Mouse (Mus musculus): Measurements from ENCODE around the gene Dync1i1. TPM values are rescaled to one million over a fixed set of nuclear protein-coding genes. Genes with fewer than 3 reads are reported as not detected.

Gene Dync1i1
- polyA plus RNA-seq, 1 experiment from 2014 or later, result 3.7 TPM

DNA sequence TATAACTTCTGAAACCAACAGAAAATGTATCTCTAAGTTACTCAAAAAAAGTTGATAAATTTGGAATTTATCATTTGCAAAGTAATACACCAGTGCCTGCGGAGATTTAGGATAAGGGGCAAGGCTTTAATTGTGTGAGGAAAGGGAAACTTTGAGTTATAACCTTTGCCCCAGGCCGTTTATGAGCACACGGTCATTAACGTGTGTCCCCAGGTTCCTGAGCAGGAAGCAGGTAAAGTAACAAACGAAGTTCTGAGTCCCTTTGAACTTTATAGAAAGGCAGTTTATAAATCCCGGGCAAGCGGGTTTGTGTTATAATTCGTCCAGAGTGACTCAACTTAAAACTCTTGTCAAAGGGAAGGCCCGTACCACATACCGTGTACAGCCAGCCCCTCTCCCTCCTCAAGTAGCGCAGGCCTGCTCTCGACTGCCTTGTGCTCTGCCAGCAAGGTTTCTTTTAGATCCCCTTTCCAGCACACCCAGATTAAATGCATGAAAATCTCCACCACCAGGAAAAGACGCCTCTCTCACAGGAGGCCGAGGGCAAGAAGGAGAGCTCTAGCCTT, 103.1 kb downstream of the Dync1i1 start:
- no peaks in the 10 kb centered on the region for H3K27me3 ChIP-seq
- ATAC-seq (replicated peaks; ENCODE audit: low FRiP score), result no peak
- H3K4me1 ChIP-seq, result peaks cover 10% of the 10 kb centered on the region; the same call in 1 of the 2 replicates
- no peak overlapping the region for H3K9ac ChIP-seq
- no peak overlapping the region for H3K4me3 ChIP-seq (replicated peaks)
- H3K27ac ChIP-seq, result no peak overlapping the region
- H3K36me3 ChIP-seq, result no peaks in the 10 kb centered on the region
- H3K9me3 ChIP-seq (replicated peaks), result no peaks in the 10 kb centered on the region
- no peak overlapping the region for H3K4me2 ChIP-seq
- WGBS, result 44% methylated on average over 14 of the region's 14 CpGs

- H3K9ac ChIP-seq, result no peak overlapping the region
- 42% methylated on average over 9 of the region's 9 CpGs for WGBS
- no peaks in the 10 kb centered on the region for H3K27me3 ChIP-seq
- no peak overlapping the region for H3K4me3 ChIP-seq (replicated peaks)
- no peak for ATAC-seq (replicated peaks; ENCODE audit: low FRiP score)
- H3K36me3 ChIP-seq, result no peaks in the 10 kb centered on the region
- H3K9me3 ChIP-seq (replicated peaks), result no peaks in the 10 kb centered on the region
- peaks cover 10% of the 10 kb centered on the region; the same call in 1 of the 2 replicates for H3K4me1 ChIP-seq
- no peak overlapping the region for H3K27ac ChIP-seq
- H3K4me2 ChIP-seq, result no peak overlapping the region
Observed at GRCm38 (mm10) chr6:5829148-5829547, 103.7 kb downstream of the Dync1i1 start.

DNA sequence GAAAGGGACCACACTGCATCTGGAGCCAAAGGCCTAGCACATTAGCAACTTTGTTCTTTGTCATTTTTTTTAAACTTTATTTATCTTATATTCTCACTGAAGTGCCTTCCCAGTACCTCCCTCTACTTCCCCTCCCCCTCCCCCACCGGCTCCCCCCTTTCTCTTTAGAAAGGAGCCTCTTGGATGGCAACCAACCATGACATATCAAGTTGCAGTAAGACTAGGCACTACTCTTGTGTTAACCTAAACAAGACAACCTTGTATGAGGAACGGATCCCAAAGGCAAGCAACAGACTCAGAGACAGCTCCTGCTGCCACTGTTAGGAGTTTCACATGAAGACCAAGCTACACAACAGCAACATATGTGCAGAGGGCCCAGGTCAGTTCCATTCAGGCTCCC, 105.3 kb downstream of the Dync1i1 start:
- Histone ChIP-seq H3K4me1 (peaks cover 10% of the 10 kb centered on the region; the same call in 1 of the 2 replicates), H3K27me3 (no peaks in the 10 kb centered on the region), H3K4me2 (no peak overlapping the region), H3K9ac (no peak overlapping the region), H3K27ac (no peak overlapping the region), H3K36me3 (no peaks in the 10 kb centered on the region), H3K4me3 (replicated peaks) (no peak overlapping the region), H3K9me3 (replicated peaks) (no peaks in the 10 kb centered on the region)
- 48% methylated on average over 2 of the region's 2 CpGs for WGBS
- ATAC-seq (replicated peaks; ENCODE audit: low FRiP score), result peak; percentile 75

DNA sequence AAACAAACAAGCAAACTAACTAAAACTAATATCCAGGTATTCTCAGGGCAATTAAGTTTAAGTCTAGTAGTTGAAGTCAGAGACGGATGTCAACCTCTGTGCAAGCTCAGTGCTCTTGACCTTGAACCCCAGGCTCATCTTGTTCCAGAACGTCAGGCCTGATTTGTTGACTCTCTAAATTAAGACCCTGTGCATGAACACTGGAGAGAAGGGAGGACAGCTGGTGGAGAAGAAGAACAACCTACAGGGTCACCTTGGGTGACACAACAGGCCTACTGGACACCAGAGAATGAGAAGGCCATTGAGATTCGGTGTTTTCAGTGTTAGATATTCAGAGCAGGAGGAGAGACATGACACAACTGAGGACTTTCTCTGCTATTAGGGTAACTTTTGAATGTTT, 105.8 kb downstream of the Dync1i1 start:
- 40% methylated on average over 3 of the region's 3 CpGs for WGBS
- H3K27ac ChIP-seq, result no peak overlapping the region

GRCm38 (mm10) chr6:5832838-5833237, 107.4 kb downstream of the Dync1i1 start:
- H3K9me3 ChIP-seq (replicated peaks), result no peaks in the 10 kb centered on the region
- no peak overlapping the region for H3K27ac ChIP-seq
- H3K4me3 ChIP-seq (replicated peaks), result no peak overlapping the region
- no peak for ATAC-seq (replicated peaks; ENCODE audit: low FRiP score)
- WGBS, result 94% methylated on average over 2 of the region's 2 CpGs
- H3K4me1 ChIP-seq, result peaks cover 10% of the 10 kb centered on the region; the same call in 1 of the 2 replicates
- no peaks in the 10 kb centered on the region for H3K36me3 ChIP-seq
- no peak overlapping the region for H3K9ac ChIP-seq
- H3K4me2 ChIP-seq, result no peak overlapping the region
- no peaks in the 10 kb centered on the region for H3K27me3 ChIP-seq

More for the DNA sequence above, 105.8 kb downstream of the Dync1i1 start:
- Histone ChIP-seq H3K9ac (no peak overlapping the region), H3K9me3 (replicated peaks) (no peaks in the 10 kb centered on the region), H3K4me1 (peaks cover 10% of the 10 kb centered on the region; the same call in 1 of the 2 replicates), H3K4me3 (replicated peaks) (no peak overlapping the region), H3K4me2 (no peak overlapping the region), H3K27me3 (no peaks in the 10 kb centered on the region), H3K36me3 (no peaks in the 10 kb centered on the region)
- peak; percentile 89 for ATAC-seq (replicated peaks; ENCODE audit: low FRiP score)

DNA sequence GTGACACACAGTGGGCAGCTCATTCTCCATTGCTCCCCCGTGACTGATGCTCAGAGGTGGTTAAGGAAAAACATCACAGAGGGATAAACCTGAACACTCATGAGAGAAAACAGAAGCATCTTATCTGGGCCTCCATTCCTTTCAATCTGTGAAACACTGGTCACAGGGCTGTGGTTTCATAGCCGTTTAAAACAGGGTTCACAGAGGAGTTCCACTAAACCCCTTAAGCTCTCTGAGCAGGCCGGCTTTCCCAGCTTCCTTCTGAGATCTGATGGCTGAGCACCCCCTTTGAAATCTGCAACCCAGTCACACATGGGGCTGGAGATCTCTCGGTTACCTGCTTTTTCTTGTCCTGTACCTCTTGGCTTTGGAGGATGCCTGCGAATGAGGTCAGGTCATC, 117.0 kb downstream of the Dync1i1 start:
- H3K36me3 ChIP-seq, result no peaks in the 10 kb centered on the region
- no peak for ATAC-seq (replicated peaks; ENCODE audit: low FRiP score)
- H3K9me3 ChIP-seq (replicated peaks), result no peaks in the 10 kb centered on the region
- no peak overlapping the region for H3K27ac ChIP-seq
- H3K4me1 ChIP-seq, result no peaks in the 10 kb centered on the region
- no peak overlapping the region for H3K9ac ChIP-seq
- H3K4me2 ChIP-seq, result no peak overlapping the region
- no peaks in the 10 kb centered on the region for H3K27me3 ChIP-seq
- no peak overlapping the region for H3K4me3 ChIP-seq (replicated peaks)
- WGBS, result 70% methylated on average over 5 of the region's 5 CpGs

DNA sequence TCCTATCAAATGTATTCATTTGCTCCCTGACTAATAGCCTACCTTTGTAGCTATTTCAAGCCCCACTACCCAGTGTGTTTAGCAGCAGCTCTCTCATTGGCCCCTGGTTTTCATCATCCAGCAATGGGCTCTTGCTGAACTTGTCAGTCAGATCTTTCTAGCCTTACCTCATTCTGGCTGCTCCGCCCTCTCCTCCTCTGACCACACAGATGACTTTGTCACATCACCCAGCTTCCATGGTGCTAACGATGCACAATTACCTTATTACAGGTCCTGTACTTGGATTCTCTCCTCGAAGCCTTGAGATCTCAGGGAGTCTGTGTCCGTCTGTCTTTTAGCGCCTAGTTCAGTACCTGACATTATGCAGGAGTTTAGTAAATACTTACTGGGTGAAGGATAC, 120.7 kb downstream of the Dync1i1 start:
- WGBS, result 96% methylated on average over 5 of the region's 5 CpGs
- no peaks in the 10 kb centered on the region for H3K36me3 ChIP-seq
- H3K4me2 ChIP-seq, result no peak overlapping the region
- H3K4me3 ChIP-seq (replicated peaks), result no peak overlapping the region
- H3K9ac ChIP-seq, result no peak overlapping the region
- no peaks in the 10 kb centered on the region for H3K4me1 ChIP-seq
- no peaks in the 10 kb centered on the region for H3K27me3 ChIP-seq
- H3K9me3 ChIP-seq (replicated peaks), result no peaks in the 10 kb centered on the region
- no peak overlapping the region for H3K27ac ChIP-seq
- ATAC-seq (replicated peaks; ENCODE audit: low FRiP score), result no peak

DNA sequence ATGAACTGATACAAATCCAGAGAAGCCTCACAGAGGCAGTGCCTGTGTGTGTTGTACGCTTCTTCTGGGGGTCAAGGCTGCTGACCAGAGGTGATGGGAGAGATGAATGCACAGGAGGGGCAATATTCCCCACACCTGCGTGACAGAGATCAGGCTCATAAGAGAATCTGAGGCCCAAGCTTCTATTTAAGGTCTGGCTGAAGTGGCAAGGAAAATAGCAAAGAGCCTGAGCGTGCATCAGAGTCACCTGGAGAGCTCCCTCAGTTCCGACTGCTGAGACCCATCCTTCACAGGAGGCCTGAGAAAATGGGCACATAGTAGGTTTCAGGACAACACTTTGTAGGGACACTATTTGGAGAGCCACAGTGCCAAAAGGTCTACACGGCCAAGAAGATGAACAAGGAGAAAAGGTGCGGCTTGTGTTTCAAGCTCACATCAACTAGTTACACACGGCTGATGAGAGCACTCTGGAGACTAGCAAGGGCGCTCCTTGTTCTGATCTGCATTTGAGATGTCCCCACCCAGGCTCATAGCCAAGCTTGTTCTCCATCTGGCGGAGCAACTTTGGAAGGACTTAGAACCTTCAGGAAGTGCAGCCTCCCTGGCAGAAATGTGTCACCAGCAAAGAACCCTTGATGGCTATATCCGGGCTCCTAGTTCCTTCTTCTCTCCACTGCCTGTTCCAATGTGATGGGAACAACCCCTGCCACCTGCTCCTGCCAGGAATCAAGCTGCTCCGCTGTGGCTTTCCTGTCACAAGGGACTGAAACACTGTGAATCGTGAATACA, 128.8 kb downstream of the Dync1i1 start:
- no peaks in the 10 kb centered on the region for H3K36me3 ChIP-seq
- peaks cover 7% of the 10 kb centered on the region for H3K4me1 ChIP-seq
- ATAC-seq (replicated peaks; ENCODE audit: low FRiP score), result no peak
- peaks cover 3% of the 10 kb centered on the region; the same call in 1 of the 2 replicates for H3K27me3 ChIP-seq
- no peak overlapping the region for H3K27ac ChIP-seq
- no peak overlapping the region for H3K9ac ChIP-seq
- no peaks in the 10 kb centered on the region for H3K9me3 ChIP-seq (replicated peaks)
- 89% methylated on average over 12 of the region's 12 CpGs for WGBS
- no peak overlapping the region for H3K4me2 ChIP-seq
- H3K4me3 ChIP-seq (replicated peaks), result no peak overlapping the region

DNA sequence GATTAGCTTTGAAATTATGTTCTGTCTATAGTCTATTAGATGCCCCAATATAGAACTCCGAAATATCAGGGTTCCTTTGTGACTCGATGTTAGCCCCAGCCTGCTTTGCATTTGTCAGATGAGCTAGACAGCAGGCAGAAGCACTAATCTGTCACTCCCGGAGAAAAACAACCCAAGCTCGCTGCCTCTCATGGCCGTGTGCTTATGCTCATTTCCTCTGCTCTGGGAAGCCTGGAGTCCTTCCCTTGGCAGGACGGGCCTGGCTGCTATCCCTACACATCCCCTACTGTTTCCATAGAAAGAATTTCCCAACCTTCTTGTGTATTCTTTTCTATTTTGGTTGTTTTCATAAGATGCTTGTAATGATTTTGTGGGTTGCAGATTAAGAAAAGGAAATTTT, 130.1 kb downstream of the Dync1i1 start:
- Histone ChIP-seq H3K27me3 (peaks cover 3% of the 10 kb centered on the region; the same call in 1 of the 2 replicates), H3K9ac (no peak overlapping the region), H3K9me3 (replicated peaks) (no peaks in the 10 kb centered on the region), H3K27ac (no peak overlapping the region), H3K4me1 (peaks cover 9% of the 10 kb centered on the region), H3K4me3 (replicated peaks) (no peak overlapping the region), H3K4me2 (no peak overlapping the region), H3K36me3 (no peaks in the 10 kb centered on the region)
- no peak for ATAC-seq (replicated peaks; ENCODE audit: low FRiP score)
- WGBS, result 56% methylated on average over 6 of the region's 6 CpGs

- Histone ChIP-seq H3K4me2 (peak overlapping the region; percentile 45), H3K27me3 (peaks cover 3% of the 10 kb centered on the region; the same call in 1 of the 2 replicates), H3K36me3 (no peaks in the 10 kb centered on the region), H3K9ac (no peak overlapping the region), H3K4me1 (peaks cover 9% of the 10 kb centered on the region), H3K27ac (no peak overlapping the region), H3K4me3 (replicated peaks) (no peak overlapping the region; the same call in 1 of the 2 replicates), H3K9me3 (replicated peaks) (no peaks in the 10 kb centered on the region)
- ATAC-seq (replicated peaks; ENCODE audit: low FRiP score), result no peak
- 14% methylated on average over 12 of the region's 12 CpGs for WGBS
Observed at GRCm38 (mm10) chr6:5858371-5858770, 132.9 kb downstream of the Dync1i1 start.

GRCm38 (mm10) chr6:5858901-5859598, 133.6 kb downstream of the Dync1i1 start:
- peaks cover 3% of the 10 kb centered on the region; the same call in 1 of the 2 replicates for H3K27me3 ChIP-seq
- H3K4me1 ChIP-seq, result peaks cover 9% of the 10 kb centered on the region
- no peak overlapping the region for H3K9ac ChIP-seq
- peak overlapping the region; percentile 5; the same call in 1 of the 2 replicates for H3K4me3 ChIP-seq (replicated peaks)
- no peaks in the 10 kb centered on the region for H3K9me3 ChIP-seq (replicated peaks)
- no peaks in the 10 kb centered on the region for H3K36me3 ChIP-seq
- H3K27ac ChIP-seq, result no peak overlapping the region
- peak overlapping the region; percentile 45 for H3K4me2 ChIP-seq
- 36% methylated on average over 20 of the region's 20 CpGs for WGBS
- no peak; the same call in 1 of the 2 replicates for ATAC-seq (replicated peaks; ENCODE audit: low FRiP score)

GRCm38 (mm10) chr6:5859630-5860029, 134.2 kb downstream of the Dync1i1 start:
- Histone ChIP-seq H3K4me3 (replicated peaks) (no peak overlapping the region), H3K9me3 (replicated peaks) (no peaks in the 10 kb centered on the region), H3K4me1 (peaks cover 9% of the 10 kb centered on the region), H3K27ac (no peak overlapping the region), H3K9ac (no peak overlapping the region), H3K27me3 (peaks cover 3% of the 10 kb centered on the region; the same call in 1 of the 2 replicates), H3K36me3 (no peaks in the 10 kb centered on the region), H3K4me2 (peak overlapping the region; percentile 45)
- no peak for ATAC-seq (replicated peaks; ENCODE audit: low FRiP score)
- 45% methylated on average over 8 of the region's 8 CpGs for WGBS
